Mouse (Mus musculus) embryonic facial prominence, embryonic 10.5 days (tissue): Measurements from ENCODE around the gene Marco. TPM values are rescaled to one million over a fixed set of nuclear protein-coding genes. Genes with fewer than 3 reads are reported as not detected.

Experiments
- DNase-seq: peaks from one replicate; pipeline ENCODE4 v3.0.0-alpha.2; 2017; ENCODE audit warnings: low spot score
- H3K27ac ChIP-seq: fragments of 300-500 bp; sonication (generic); replicated peaks from 2 replicates; pipeline ENCODE4 v1.5.1; 2016; ENCODE audit warnings: mild to moderate bottlenecking
- H3K27me3 ChIP-seq: fragments of 300-500 bp; sonication (generic); replicated peaks from 2 replicates; pipeline ENCODE4 v1.6.1; 2016; ENCODE audit warnings: low read depth, mild to moderate bottlenecking; ENCODE audit not compliant: poor library complexity, severe bottlenecking
- H3K36me3 ChIP-seq: fragments of 300-500 bp; sonication (generic); replicated peaks from 2 replicates; pipeline ENCODE4 v1.6.1; 2016; ENCODE audit warnings: mild to moderate bottlenecking, moderate library complexity
- H3K4me1 ChIP-seq: fragments of 300-500 bp; sonication (generic); 2 replicates; pipeline ENCODE4 v1.6.1; 2016
- H3K4me3 ChIP-seq: fragments of 300-500 bp; sonication (generic); 2 replicates; pipeline ENCODE4 v1.5.1; 2016; ENCODE audit warnings: mild to moderate bottlenecking, moderate library complexity
- H3K9me3 ChIP-seq: fragments of 300-500 bp; sonication (generic); 2 replicates; pipeline ENCODE4 v1.6.1; 2016; ENCODE audit warnings: mild to moderate bottlenecking
- WGBS: fragments of 180-500 bp; shearing (Covaris S2); methylation state at CpG from one replicate; pipeline ENCODE4 v1.1.7; 2016; 5-methylcytosine and 5-hydroxymethylcytosine counted together
- polyA plus RNA-seq: library from polyadenylated mRNA; unstranded; fragments of >200 nt; fragmentation: Nextera tagmentation; extraction: Ambion mirVana; gene quantifications from 2 replicates; pipeline ENCODE4 v1.2.1, GENCODE M21; 2016

Marco gene
- not detected in 2 replicates for polyA plus RNA-seq

DNA sequence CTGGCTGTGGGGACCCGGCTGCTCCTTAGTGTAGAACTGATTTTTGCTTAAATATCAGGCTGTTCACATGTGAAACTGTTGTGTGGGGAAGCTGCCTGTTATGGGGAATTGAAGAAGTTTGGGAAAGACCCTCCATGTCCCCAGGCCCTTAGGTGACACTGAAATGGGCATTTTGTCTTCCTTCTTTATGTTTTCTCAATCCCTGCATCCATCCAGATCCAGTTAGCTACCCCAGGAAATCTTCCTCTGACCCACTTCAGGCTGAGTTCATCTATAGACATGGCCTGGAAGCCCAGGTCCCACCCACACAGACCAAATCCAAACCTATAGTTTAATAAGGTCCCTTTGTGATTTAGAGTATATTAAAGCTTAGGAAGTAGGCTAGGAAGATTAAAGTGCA is at the start of gene Marco:
TSS of gene Marco (minus strand) at position 101 of the 400 bp plus-strand sequence.
- no peaks in the 10 kb centered on the region for H3K9me3 ChIP-seq
- no peaks in the 10 kb centered on the region for H3K36me3 ChIP-seq
- no peaks in the 10 kb centered on the region for H3K4me1 ChIP-seq
- no peak for DNase-seq
- H3K27ac ChIP-seq: no peak within 1 kb of the TSS
- WGBS: 78% methylated on average over 1 of the region's 1 CpGs
- H3K27me3 ChIP-seq: no peaks in the 10 kb centered on the region
- no peak within 1 kb of the TSS for H3K4me3 ChIP-seq

DNA sequence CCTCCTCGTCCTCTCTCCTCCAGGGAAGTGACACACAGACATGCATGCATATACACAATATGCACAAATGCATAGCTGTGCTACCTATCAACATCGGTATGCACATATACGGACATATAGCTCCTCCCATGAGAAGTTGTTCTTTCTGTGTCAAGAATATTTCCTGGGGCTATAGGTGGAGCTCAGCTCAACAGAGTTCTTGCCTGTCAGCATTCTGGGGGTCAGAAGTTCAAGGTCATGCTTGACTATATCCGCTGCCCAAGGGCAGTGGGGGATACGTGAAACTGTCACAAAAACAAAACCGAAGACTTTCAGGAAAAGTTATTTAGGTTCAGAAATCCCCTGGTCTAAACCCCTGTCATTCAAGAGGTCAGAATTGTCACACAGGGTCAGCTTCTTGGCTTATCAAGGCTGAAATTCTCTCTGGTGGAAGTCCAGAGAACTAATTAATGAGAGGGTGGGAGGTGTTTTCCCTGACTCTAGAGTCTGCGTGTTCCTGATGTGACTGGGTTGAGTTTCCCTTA is 34.7 kb upstream of the Marco start:
- WGBS: 77% methylated on average over 7 of the region's 7 CpGs
- no peak for DNase-seq

DNA sequence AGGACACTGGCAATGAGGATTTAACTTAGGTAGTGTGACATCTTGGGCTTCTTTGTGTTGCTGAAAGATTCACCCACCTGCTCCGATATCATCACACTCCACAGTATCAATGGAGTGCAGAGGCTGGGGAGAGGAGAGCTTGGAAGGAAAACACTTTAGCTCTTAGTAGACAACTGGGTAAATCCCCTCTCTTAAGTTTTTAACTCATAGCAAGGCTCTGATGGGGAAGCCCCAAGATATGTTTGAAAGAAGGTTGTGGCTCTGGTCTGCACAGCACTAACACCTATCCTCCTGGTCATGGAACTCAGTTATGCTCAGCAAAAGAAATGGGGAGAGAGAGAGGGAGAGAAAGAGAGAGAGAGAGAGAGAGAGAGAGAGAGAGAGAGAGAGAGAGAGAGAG is 32.2 kb upstream of the Marco start:
- no peak overlapping the region for H3K4me3 ChIP-seq
- H3K36me3 ChIP-seq: no peaks in the 10 kb centered on the region
- no peaks in the 10 kb centered on the region for H3K9me3 ChIP-seq
- whole genome bisulfite sequencing: 86% methylated on average over 1 of the region's 1 CpGs
- no peak overlapping the region for H3K27ac ChIP-seq
- H3K4me1 ChIP-seq: no peaks in the 10 kb centered on the region
- H3K27me3 ChIP-seq: no peaks in the 10 kb centered on the region
- DNase-seq: no peak

More for the DNA sequence above, 34.7 kb upstream of the Marco start:
- no peaks in the 10 kb centered on the region for H3K36me3 ChIP-seq
- no peaks in the 10 kb centered on the region for H3K9me3 ChIP-seq
- no peaks in the 10 kb centered on the region for H3K27me3 ChIP-seq
- H3K4me1 ChIP-seq: no peaks in the 10 kb centered on the region
- H3K4me3 ChIP-seq: no peak overlapping the region
- H3K27ac ChIP-seq: no peak overlapping the region

DNA sequence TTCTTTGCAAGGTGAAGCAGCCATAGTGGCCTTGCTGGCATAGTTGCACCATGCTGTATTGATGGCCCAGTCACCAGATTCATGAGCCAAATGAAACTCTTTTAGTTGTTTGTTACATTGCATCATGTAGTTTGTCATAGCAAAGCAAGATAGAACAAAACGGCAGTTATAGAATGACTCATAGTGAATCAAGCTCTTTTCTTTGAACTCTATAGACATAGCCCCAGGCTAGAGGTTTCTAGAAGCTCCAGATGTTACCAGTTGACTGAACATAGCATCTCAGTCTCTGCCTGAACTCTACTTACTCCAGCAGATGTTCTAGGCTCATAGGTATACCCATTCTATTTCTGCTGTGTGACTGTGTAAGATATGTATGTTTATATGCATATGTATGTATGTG is 31.1 kb upstream of the Marco start:
- Histone ChIP-seq H3K9me3 (no peaks in the 10 kb centered on the region), H3K36me3 (no peaks in the 10 kb centered on the region), H3K27ac (no peak overlapping the region), H3K4me3 (no peak overlapping the region), H3K27me3 (no peaks in the 10 kb centered on the region), H3K4me1 (no peaks in the 10 kb centered on the region)
- no peak for DNase-seq
- 85% methylated on average over 1 of the region's 1 CpGs for WGBS

DNA sequence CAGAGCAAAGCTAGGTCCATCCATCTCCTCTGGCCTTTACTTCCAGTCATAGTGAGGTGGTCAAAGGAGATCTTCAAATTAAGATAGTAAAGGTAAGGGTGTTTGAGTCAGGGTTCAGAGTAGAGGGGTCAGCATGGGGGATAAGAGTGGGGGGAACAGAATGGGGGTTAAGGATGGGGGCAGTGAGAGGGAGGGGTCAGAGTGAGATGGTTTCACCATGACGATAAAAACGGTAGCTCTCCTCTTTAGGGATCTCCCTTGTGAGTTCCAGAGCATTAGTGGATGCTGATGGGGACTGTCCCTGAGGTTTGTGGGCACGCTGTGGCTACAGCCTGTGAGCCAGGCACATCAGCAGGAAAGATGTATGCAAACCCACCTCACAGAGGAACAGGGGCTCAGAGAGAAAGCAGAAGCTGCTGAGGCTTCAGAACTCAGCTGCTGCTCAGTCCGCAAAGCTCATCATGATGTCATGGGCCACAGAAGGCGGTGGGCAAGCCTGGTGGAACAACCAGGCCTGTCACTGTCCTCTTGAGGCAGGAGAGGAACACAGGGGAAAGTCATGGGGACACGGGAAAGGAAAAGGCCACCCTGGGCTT is 27.6 kb upstream of the Marco start:
- H3K27me3 ChIP-seq: no peaks in the 10 kb centered on the region
- H3K36me3 ChIP-seq: no peaks in the 10 kb centered on the region
- WGBS: 82% methylated on average over 6 of the region's 6 CpGs

DNA sequence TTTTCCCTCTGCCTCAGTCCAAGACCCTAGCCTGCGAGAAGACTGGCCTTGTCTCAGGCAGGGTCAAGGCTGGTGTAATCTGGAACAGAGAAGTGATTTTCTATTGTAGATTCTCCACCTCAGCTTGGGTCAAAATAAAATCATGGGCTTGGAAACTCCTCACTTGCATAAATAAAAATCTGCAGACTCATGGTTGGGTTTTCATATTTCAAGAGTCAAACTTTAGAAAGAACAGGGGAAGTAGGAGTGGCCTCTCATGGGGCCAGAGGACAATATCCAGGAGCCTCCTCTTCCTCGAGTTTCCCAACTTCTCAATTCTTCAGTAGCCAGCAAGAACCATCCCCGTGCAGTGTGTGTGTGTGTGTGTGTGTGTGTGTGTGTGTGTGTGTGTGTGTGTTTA is 26.9 kb upstream of the Marco start:
- Histone ChIP-seq H3K36me3 (no peaks in the 10 kb centered on the region), H3K4me1 (no peaks in the 10 kb centered on the region), H3K27ac (no peak overlapping the region), H3K27me3 (no peaks in the 10 kb centered on the region), H3K4me3 (no peak overlapping the region), H3K9me3 (no peaks in the 10 kb centered on the region)
- DNase-seq: no peak
- 78% methylated on average over 3 of the region's 3 CpGs for WGBS

More for the DNA sequence above, 27.6 kb upstream of the Marco start:
- Histone ChIP-seq H3K4me3 (no peak overlapping the region), H3K4me1 (no peaks in the 10 kb centered on the region), H3K9me3 (no peaks in the 10 kb centered on the region), H3K27ac (no peak overlapping the region)
- DNase-seq: no peak

DNA sequence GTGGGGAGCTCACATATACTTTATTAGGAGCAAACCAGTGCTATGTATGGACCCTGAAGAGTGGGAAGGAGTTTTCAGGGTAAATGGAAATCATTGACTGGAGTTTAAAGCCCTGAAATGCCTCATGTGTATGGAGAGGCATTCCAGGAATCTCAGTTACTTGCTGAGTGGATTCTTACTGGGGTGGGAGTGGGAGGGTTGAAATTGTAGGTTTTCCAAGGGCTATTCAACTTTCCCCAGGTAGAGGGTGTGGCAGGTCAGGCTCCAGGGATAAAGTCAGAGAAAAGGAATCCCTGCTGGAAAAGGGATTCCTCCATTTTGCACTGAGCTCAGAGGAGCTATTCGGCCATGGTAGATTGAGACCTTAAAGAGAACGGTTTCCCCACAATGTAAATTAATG is 25.1 kb upstream of the Marco start:
- no peak overlapping the region for H3K27ac ChIP-seq
- 72% methylated on average over 2 of the region's 2 CpGs for WGBS

DNA sequence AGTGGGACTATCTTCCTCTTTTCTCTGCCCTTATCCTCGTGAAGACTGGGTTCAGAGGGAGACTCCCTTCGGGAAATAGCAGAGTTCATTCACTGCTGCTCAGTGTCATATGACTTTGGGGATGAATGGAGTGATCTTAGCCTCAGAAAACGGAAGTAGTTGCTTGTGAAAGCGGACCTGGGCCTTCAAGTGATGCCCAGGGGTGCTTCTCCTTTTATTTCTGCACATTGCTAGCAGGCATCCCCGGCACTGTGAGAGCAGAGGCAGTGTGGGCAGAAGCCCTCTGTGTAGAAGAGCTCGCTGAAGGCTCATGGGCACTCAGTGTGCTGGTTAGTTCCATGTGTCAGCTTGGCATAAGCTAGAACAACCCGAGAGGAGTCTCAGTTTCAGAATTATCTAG is 12.8 kb upstream of the Marco start:
- Histone ChIP-seq H3K27ac (no peak overlapping the region), H3K4me1 (no peaks in the 10 kb centered on the region), H3K9me3 (no peaks in the 10 kb centered on the region), H3K27me3 (no peaks in the 10 kb centered on the region), H3K4me3 (no peak overlapping the region), H3K36me3 (no peaks in the 10 kb centered on the region)
- 76% methylated on average over 7 of the region's 7 CpGs for WGBS
- no peak for DNase-seq

More for the DNA sequence above, 25.1 kb upstream of the Marco start:
- H3K27me3 ChIP-seq: no peaks in the 10 kb centered on the region
- no peaks in the 10 kb centered on the region for H3K9me3 ChIP-seq
- no peak overlapping the region for H3K4me3 ChIP-seq
- H3K36me3 ChIP-seq: no peaks in the 10 kb centered on the region
- no peaks in the 10 kb centered on the region for H3K4me1 ChIP-seq
- no peak for DNase-seq

DNA sequence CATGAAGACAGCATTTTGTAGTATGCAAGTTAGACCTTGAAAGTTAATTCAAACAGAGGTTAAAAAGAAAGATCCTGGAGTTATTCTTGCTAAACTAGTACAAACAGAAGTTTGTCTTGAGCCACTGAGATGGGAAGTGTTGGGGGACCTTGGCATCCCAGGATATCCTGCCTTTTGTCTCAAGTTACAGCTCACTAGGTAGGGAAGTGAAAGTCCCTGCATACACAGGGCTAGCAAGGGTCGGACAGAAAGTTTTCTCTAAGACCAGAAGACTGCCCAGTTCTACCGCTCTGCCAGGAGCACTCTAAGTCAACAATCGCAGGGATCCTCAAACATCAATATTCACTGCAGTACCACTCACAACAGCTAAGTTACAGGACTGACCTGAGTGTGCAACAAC is 5.5 kb upstream of the Marco start:
- no peak for DNase-seq
- 71% methylated on average over 3 of the region's 3 CpGs for WGBS

DNA sequence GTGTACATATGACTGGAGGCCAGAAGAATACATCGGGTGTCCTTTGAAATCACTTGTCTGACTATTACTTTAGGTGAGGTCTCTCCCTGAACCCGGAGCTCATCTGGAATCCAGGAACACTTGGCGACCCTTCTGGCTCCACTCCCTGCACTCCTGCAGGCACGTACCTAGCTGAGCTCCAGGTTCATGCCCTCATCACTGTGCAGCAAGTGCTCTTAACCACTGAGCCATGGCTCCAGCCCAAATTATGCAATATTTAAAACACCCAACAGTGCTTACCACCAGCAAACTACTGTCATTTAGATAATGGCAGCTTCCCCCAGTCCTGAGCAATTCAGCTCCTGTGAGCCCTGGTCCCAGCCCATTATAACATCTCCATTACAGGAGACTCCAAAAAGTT is 4.2 kb upstream of the Marco start:
- WGBS: 90% methylated on average over 4 of the region's 4 CpGs
- DNase-seq: no peak
- Histone ChIP-seq H3K4me1 (no peaks in the 10 kb centered on the region), H3K9me3 (no peaks in the 10 kb centered on the region), H3K27me3 (no peaks in the 10 kb centered on the region), H3K36me3 (no peaks in the 10 kb centered on the region), H3K27ac (no peak overlapping the region), H3K4me3 (no peak overlapping the region)

More for the DNA sequence above, 5.5 kb upstream of the Marco start:
- no peak overlapping the region for H3K4me3 ChIP-seq
- H3K4me1 ChIP-seq: no peaks in the 10 kb centered on the region
- no peak overlapping the region for H3K27ac ChIP-seq
- no peaks in the 10 kb centered on the region for H3K27me3 ChIP-seq
- H3K9me3 ChIP-seq: no peaks in the 10 kb centered on the region
- H3K36me3 ChIP-seq: no peaks in the 10 kb centered on the region

DNA sequence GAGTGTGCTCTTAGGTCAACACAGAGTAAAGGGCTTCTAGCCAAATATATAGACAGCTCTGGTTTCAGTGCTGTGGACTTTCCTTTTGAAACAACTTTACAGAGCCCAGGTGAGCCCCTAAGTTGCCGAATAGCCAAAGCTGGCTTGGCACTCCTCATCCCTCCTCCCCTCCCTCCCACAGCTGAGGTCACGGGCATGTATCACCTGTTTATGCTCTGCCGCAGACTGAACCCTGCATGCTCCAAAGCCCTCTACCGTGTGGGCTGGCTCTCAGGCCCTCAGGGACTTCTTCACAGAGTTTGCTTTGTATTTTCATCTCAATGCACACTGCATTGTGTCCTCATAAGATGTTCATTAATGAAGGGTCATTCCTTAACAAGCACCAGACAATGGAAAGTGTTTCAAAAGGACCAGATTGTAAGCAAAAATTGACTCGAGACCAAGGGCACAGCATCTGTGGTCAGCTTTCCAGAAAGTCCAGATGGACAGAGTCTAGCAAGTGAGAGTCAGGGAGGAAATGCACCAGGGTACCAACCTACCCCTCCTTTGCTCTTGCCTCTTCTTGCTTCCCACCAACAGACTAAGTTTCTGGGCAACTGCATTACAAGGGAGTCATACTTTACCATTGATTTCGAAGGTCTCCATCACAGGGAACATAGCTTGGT is 646 bp downstream of the Marco start:
- WGBS: 59% methylated on average over 6 of the region's 6 CpGs
- no peaks in the 10 kb centered on the region for H3K4me1 ChIP-seq
- no peaks in the 10 kb centered on the region for H3K9me3 ChIP-seq
- no peak for DNase-seq
- H3K27ac ChIP-seq: no peak overlapping the region
- H3K4me3 ChIP-seq: no peak overlapping the region
- H3K27me3 ChIP-seq: no peaks in the 10 kb centered on the region
- no peaks in the 10 kb centered on the region for H3K36me3 ChIP-seq

DNA sequence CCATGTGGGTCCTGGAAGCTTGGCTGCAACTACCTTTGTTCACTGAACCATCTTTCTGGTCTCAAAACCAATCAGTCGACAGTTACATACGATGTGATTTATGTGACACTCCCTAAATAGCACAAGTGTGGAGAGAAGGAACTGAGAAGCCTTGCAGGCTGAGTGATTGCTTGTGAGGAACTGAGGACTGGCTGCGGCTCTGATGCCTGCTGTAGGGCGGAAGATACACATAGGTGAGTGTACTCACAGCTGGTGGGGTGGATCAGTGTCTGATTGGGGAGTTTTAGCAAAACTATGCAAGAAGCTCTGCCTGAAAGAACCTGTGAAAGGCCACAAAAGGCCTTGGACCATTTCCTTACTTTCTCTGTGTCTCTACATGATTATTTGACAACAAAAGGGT is 3.3 kb downstream of the Marco start:
- Histone ChIP-seq H3K27ac (no peak overlapping the region), H3K27me3 (no peaks in the 10 kb centered on the region), H3K4me3 (no peak overlapping the region), H3K36me3 (no peaks in the 10 kb centered on the region), H3K4me1 (no peaks in the 10 kb centered on the region), H3K9me3 (no peaks in the 10 kb centered on the region)
- no peak for DNase-seq
- 89% methylated on average over 4 of the region's 4 CpGs for WGBS

DNA sequence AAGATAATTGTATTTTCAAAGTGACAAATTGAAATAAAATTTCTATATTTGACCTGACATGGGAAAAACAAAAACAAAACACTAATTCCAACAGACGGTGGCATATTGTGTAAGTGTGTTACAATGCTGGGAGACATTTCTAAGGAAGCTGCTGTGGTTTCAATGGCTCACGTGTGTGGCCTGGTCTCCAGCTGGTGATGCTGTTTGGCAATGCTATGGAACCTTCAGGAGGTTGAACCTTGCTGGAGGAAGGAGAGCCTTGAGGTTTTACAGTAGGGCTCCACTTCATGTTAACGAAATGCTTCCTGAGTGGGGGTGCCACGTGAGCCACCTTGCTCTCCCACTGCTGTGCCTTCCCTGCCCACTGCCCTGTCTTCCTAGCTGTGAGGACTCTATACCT is 6.8 kb downstream of the Marco start:
- 84% methylated on average over 4 of the region's 4 CpGs for WGBS
- Histone ChIP-seq H3K4me1 (no peaks in the 10 kb centered on the region), H3K27ac (no peak overlapping the region), H3K4me3 (no peak overlapping the region), H3K9me3 (no peaks in the 10 kb centered on the region), H3K36me3 (no peaks in the 10 kb centered on the region), H3K27me3 (no peaks in the 10 kb centered on the region)
- no peak for DNase-seq
